Mouse (Mus musculus) skeletal muscle tissue, adult 2 months (tissue): ENCODE data around the gene Akap12.
A peak's percentile ranks its signal among the peaks of the same experiment; 100 is the strongest.

Experiments
- DNase-seq: peaks from one replicate; pipeline ENCODE4 v3.0.0-alpha.2; 2012; ENCODE audit warnings: low read depth, low spot score

Akap12 gene

GRCm38 (mm10) chr10:4266041-4266930, at the start of gene Akap12:
Gene Akap12 (plus strand): TSS chr10:4266380.
- DNase-seq, result no peak

DNA sequence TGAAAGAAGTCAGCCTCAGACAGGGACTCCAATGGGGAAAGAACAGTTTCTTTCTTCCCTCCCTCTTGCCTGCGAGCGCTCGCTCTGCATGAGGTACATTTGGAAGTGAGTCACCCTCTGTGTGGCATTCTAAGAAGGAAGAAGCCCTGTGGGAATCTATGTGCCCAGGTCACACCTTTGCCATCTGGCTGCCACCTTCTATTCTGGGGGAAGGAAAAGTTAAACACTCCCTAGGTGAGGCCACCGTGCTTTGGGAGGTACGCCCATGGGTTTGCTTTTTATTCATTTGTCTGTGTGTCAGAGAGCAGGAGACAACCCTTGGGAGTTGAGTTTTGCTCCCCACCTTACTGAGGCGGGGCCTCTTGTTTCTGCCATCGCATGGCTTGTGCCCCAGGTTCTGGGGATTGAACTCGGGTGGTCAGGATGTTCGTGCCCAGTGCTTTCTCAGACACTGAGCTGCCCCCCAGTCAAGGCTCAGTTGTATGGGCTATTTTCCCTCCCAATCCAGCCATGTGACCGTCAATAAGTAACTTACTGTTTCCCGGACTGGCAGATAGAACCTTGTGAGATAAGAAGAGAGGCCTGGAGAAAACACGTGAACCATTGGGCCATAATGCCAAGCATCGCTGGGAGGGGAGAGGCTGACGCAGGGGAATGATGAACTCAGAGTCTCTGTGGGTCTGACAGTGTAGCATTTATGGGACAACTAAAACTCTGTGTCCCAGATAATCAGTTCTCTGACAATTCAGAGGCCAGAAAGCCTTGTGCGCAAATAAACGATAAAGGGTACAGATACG, 35.4 kb upstream of the Akap12 start:
- DNase-seq, result no peak

- no peak for DNase-seq
Observed at GRCm38 (mm10) chr10:4233102-4233501, 33.1 kb upstream of the Akap12 start.

DNA sequence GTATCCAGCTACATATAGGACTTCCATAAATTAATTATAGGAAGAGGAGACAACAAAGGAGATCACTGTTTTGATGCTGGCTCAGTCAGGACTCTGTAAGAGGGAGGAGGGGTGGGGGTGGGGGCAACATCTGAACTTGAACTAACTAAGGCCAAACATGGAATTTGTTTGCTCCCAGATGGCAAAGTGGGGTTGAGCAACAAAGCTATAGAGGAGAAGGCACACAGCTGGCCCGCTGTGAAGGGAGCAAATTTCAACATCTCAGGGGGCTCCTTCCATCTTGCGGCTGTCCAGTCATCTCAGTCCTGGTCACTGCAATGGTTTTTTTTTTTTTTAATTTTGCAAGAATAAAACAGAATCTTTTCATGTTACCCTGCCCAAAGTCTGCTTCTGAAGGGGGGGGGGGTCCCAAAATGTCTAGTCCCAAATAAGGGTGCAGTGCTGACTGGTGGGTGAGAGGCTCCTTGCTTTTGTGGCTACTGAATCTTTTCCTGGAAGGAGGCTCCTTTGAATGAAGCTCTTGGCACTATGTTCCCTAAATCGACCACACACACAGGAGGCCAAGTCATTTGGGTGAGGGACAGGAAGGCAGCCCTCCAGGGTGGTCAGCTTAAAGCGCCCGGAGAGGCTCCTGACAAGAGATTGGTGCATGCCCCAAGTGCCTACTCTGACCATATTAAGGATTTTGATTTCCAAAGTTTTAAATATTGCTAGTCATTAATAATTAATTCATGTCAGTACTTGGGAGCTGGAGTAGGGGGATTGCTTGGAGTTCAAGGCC, 26.2 kb upstream of the Akap12 start:
- no peak for DNase-seq

GRCm38 (mm10) chr10:4243591-4244300, 22.4 kb upstream of the Akap12 start:
- no peak for DNase-seq

DNA sequence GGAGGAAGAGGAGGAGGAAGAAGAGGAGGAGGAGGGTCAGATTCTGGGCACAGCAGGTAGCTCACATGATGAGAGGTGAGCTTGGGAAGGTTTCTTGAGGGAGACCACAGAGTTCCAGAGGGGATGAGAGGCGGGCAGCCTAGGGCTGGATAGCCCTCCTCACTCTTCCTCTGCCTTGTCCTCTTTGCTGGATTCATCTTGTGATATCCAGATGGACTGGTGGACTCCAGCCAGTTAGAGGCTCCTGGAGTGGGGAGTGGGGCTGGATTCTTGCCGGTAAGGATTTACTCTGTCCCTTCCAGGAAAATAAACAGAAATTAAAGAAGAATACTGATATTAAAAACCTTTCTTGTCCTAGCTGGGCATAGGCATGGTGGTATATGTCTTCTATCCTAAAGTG, 20.4 kb upstream of the Akap12 start:
- DNase-seq, result no peak

DNA sequence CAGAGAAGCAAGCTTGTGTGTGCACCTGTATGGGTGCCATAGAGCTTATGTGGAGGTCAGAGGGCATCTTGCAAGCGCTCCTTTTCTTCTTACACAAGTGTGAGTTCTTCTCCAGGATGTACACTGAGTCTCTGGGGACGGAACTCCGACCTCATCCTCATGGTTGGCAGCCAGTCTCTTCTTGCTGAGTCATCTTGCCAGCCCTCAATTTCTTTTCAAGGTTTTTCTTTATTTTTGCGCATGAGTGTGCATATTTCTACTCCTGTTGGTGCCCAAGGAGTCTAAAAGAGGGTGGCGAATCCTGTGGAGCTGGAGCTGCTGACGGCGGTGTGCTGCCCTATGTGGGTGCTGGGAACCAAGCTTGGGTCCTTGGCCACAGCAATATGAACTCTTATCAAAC, 19.8 kb upstream of the Akap12 start:
- no peak for DNase-seq

- DNase-seq, result no peak
Observed at GRCm38 (mm10) chr10:4249235-4249845, 16.8 kb upstream of the Akap12 start.

GRCm38 (mm10) chr10:4250681-4251080, 15.5 kb upstream of the Akap12 start:
- DNase-seq, result no peak

DNA sequence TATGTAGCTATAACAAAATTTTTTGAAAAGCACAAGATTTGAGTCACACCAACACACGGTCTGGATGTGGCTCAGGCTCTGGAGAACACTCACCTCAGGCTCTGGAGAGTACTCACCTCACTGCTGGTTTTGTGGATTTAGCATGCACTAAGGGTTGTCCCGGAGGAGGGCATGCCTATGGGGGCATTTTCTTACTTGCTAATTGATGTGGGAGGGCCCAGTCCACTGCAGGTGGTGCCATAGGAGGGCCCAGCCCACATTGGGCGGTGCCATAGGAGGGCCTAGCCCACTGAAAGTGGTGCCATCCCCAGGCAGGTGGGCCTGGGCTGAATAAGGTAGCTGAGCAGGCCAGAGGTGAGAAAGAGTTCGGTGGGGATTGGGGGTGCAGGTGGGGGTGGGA, 12.6 kb upstream of the Akap12 start:
- no peak for DNase-seq

DNA sequence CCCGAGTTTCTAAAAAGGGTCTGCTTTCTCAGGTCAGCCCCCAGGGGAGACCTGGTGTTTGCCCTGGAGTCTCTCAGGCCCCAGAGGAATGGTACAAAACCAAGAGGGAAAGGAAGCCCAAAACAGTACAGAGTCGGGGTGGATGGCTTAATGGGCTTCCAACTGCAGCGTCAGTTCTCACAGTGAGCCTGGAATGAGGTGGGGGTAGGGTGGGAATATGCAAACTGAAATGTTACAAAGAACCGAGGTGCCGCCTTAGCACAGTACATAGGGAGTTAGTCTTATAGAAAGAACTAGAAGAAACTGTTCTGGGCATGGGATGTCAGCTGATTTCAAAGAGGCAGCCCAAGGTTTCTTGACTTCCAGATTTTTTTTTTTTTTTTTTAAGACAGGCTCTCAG, 11.7 kb upstream of the Akap12 start:
- no peak for DNase-seq

DNA sequence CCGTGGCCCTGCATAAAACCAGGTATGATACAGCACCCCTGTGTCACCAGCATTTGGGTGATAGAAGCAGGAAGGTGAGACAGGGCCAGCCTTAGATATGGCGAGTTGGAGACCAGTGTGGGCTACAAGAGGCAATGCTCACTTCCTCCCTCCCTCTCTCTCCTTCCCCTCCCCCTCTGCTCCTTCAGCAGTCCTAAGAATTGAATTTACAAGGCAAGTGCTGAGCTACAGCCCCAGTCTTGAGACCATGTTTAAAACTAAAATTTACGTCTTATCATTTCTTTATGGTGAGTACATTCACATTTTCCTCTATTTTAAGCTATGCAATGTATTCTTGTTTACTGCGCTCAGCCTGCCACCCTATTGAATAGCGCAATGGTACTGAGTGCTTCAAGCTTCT, 5.3 kb upstream of the Akap12 start:
- DNase-seq, result no peak

GRCm38 (mm10) chr10:4261359-4261952, 4.7 kb upstream of the Akap12 start:
- no peak for DNase-seq

- no peak for DNase-seq
Observed at GRCm38 (mm10) chr10:4265641-4266040, 539 bp upstream of the Akap12 start.

GRCm38 (mm10) chr10:4266931-4267310, 741 bp downstream of the Akap12 start:
- no peak for DNase-seq

GRCm38 (mm10) chr10:4267481-4267880, 1.3 kb downstream of the Akap12 start:
- no peak for DNase-seq

- DNase-seq, result no peak
Observed at GRCm38 (mm10) chr10:4268140-4268539, 2.0 kb downstream of the Akap12 start.

GRCm38 (mm10) chr10:4275572-4275971, 9.4 kb downstream of the Akap12 start:
- DNase-seq, result no peak

DNA sequence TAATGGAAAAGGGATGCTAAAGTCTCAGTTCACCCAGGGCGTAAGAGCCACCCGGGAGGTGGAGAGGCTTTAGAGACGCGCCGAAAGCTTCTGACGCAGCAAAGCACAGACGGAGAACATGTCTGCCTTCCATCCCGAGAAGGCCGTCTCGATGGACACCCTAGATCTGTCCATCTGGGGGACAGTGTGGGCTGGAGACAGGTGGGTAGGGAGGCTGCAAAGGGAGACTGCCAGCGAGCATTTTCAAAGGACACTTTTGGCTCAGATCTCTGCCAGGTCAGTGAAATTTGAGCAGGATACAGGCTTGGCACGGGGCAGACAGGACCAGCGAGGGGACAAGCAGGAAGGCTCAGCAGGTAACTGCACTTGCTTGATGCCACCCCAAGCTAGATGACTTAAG, 9.9 kb downstream of the Akap12 start:
- DNase-seq, result no peak

DNA sequence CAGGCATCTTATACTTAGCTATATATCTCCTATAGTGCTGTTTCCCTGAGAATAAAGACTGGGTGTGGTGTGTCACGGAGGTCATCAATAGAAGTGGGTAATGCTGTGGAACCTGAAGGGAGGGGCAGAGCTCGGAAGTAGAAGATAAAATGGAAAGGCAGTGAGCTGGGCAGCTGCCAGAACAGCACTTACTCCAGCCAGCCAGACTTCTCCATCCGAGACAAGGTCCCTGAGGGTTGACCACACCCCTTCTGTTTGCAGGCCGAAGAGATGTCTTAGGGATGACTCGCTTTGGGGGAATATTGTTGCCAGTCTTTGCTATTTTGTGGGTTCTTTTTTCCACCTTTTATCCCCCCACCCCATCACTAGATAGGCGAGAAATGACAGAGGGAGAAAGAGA, 11.9 kb downstream of the Akap12 start:
- DNase-seq, result peak; percentile 49

DNA sequence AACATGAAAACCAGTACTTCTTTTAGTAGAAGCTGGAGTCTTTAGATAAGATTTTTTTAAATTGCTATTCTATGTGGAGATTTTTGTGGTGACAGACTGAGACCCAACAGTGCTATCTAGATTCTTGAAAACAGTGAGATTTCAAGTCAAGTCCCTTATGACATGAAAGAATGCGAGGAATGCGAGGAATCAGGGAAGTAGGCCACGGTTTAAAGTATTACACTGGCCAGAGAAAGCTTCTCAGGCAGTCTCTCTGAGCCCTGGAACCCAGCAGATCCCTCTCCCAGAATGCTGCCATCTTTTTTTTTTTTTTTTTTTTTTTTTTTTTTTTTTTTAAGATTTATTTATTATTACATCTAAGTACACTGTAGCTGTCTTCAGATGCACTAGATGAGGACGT, 16.2 kb downstream of the Akap12 start:
- no peak for DNase-seq
